Mouse (Mus musculus): Measurements from ENCODE around the gene Fam163b.

The Fam163b gene

GRCm38 (mm10) chr2:27141950-27142693 is at the start of gene Fam163b:
Gene Fam163b, minus strand, starts transcription at chr2:27142491.
- DNase-seq = peak; percentile 49 to 76

GRCm38 (mm10) chr2:27189994-27190393 is 47.7 kb upstream of the Fam163b start:
- DNase-seq = no peak

GRCm38 (mm10) chr2:27187531-27187930 is 45.2 kb upstream of the Fam163b start:
- DNase-seq = no peak

GRCm38 (mm10) chr2:27183734-27184133 is 41.4 kb upstream of the Fam163b start:
- DNase-seq = peak; percentile 14 to 60

GRCm38 (mm10) chr2:27181907-27182306 is 39.6 kb upstream of the Fam163b start:
- peak; percentile 23 to 74 for DNase-seq

- no peak for DNase-seq
Observed at GRCm38 (mm10) chr2:27179101-27179500, 36.8 kb upstream of the Fam163b start.

GRCm38 (mm10) chr2:27175696-27176267 is 33.5 kb upstream of the Fam163b start:
- DNase-seq = peak in 1 of 2 experiments; percentile 22

GRCm38 (mm10) chr2:27174242-27174641 is 32.0 kb upstream of the Fam163b start:
- DNase-seq = no peak

- no peak for DNase-seq
Observed at GRCm38 (mm10) chr2:27166999-27167398, 24.7 kb upstream of the Fam163b start.

GRCm38 (mm10) chr2:27166074-27166473 is 23.8 kb upstream of the Fam163b start:
- DNase-seq = no peak

GRCm38 (mm10) chr2:27164796-27165590 is 22.7 kb upstream of the Fam163b start, which contains the start of gene Dbh:
Gene Dbh, plus strand, starts transcription at chr2:27165233.
- DNase-seq = no peak

- no peak for DNase-seq
Observed at GRCm38 (mm10) chr2:27163851-27164250, 21.6 kb upstream of the Fam163b start.

- no peak for DNase-seq
Observed at GRCm38 (mm10) chr2:27162656-27163055, 20.4 kb upstream of the Fam163b start.

GRCm38 (mm10) chr2:27161526-27161925 is 19.2 kb upstream of the Fam163b start:
- DNase-seq = no peak

- no peak for DNase-seq
Observed at GRCm38 (mm10) chr2:27156596-27156995, 14.3 kb upstream of the Fam163b start.

GRCm38 (mm10) chr2:27154466-27155185 is 12.3 kb upstream of the Fam163b start:
- DNase-seq = no peak

- DNase-seq = no peak
Observed at GRCm38 (mm10) chr2:27149457-27149856, 7.2 kb upstream of the Fam163b start.

- no peak for DNase-seq
Observed at GRCm38 (mm10) chr2:27146840-27147239, 4.5 kb upstream of the Fam163b start.

- no peak for DNase-seq
Observed at GRCm38 (mm10) chr2:27144957-27145356, 2.7 kb upstream of the Fam163b start.

- no peak for DNase-seq
Observed at GRCm38 (mm10) chr2:27138356-27138755, 3.9 kb downstream of the Fam163b start.

GRCm38 (mm10) chr2:27136789-27137188 is 5.5 kb downstream of the Fam163b start:
- DNase-seq = no peak

GRCm38 (mm10) chr2:27136336-27136735 is 6.0 kb downstream of the Fam163b start:
- no peak for DNase-seq

- DNase-seq = no peak
Observed at GRCm38 (mm10) chr2:27135935-27136334, 6.4 kb downstream of the Fam163b start.

Data from lung, postnatal 4 days (tissue).